Mouse (Mus musculus) kidney, postnatal 36 days (tissue): ENCODE data around the gene Rxrg.
A peak's percentile ranks its signal among the peaks of the same experiment; 100 is the strongest.

ENCODE experiments used
- DNase-seq, 2 experiments: peaks; one replicate each; pipeline ENCODE4 v3.0.0; 2021 to 2022; ENCODE audit warnings: mixed read lengths in 2 of 2

Rxrg gene

DNA sequence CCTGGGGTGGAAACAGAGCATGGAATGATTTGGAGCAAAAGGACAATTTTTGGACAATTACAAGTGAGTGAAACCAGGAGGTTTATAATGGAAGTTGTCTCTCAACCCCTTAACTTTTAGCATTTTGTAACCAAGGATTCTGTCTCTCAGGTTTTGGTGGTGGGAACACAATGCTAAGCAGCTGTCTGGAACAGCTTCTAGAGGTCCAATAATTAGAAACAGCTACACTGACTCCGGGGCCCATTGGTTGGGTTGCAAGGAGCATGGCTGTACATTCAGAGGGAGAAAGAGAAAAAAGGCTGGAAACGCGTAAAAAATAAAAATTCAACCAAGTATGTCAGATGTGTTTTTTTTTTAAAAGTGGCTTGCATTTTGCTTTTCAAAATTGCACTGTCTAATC, 50.5 kb downstream of the Rxrg start:
- no peak for DNase-seq

- peak; percentile 28 to 62 for DNase-seq
Measured at GRCm38 (mm10) chr1:167649122-167649633, 51.0 kb downstream of the Rxrg start.

DNA sequence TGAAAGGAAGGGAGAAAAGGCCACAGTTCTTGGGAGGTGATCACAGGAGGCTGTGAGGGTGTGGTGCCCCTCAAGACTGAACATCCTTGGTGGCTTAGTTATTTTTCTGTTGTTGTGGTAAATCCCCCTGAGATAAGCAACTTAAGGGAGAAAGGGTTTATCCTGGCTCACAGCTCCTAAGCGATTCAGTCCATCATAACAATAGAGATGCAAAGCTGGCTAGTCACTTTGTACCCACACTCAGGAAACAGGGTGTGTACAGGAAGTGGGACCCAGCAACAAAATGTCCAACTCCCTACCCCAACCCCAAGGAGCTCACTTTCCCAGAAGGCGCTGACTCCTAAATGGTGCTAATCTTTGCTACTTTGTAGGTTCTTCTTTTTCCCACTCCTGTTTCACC, 54.2 kb downstream of the Rxrg start:
- no peak for DNase-seq

DNA sequence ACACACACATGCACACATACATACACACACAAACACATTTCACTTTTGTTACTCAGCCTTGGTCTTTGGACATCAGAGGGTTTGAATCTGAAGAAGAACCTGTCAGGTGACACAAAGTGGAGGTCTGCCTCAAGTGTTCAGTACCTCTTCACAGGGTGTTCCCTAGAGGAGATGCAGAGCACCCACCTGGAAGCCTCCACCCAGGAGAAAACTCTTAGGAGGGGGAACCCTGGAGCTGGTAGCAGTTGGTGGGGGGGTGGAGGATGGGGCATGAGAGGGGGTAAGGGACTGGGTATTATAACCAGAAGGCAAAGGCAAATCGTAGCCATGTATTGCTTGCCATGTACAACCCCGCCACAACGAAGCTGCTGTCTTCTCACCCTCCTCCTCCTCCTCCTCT, 60.9 kb downstream of the Rxrg start:
- no peak for DNase-seq

DNA sequence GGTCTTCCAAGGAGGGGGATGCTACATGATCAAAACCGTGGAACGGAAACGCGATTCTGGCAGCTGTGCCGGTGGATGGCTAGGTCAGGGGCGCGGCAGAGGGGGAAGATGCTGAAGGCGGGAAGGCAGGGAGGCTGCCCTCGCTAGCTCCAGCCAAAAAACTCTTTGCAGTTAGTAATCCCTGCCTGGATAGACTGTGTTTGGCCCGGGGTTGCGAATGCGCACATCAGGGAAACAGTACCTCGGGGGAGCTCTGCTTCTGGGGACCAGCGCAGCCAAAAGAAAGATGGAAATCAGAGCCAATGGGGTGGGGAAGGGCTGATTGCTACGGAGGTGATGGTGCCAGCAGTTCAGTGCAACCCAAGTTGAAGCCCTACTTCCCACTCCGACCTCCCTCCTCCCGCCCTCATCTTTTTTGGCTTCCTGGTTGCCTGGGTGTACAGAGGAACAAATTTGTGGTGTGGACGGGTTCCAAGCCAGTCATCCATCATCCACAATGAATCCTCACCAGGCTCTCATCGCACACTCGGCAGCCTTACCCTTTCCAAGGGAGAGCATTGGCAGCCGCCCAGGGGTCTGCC, 62.4 kb downstream of the Rxrg start:
- DNase-seq: peak; percentile 40 to 61

DNA sequence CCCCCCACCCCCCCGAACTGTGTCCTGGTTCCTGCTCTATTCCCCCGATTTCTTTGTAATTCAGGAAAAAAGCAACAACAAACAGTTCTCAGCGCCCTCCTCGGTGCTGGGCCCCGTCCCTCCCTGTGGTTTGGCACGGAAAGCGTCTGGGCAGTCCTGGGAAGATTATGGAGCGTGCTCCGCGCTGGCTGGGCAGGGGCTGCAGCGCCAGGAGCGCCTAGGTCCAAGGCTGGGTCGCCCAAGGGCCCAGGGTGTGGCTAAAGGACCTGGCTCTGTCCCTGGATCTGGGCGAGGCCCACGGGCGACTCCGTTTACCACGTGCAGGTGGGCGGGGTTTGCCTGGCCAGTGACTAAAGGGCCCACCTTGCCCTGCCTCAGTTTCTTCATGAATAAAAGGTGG, 62.9 kb downstream of the Rxrg start:
- peak in 1 of 2 experiments; percentile 25 for DNase-seq

- no peak for DNase-seq
Measured at GRCm38 (mm10) chr1:167663136-167663535, 65.0 kb downstream of the Rxrg start.

GRCm38 (mm10) chr1:167669796-167670195, 71.6 kb downstream of the Rxrg start:
- DNase-seq: peak; percentile 62 to 86

DNA sequence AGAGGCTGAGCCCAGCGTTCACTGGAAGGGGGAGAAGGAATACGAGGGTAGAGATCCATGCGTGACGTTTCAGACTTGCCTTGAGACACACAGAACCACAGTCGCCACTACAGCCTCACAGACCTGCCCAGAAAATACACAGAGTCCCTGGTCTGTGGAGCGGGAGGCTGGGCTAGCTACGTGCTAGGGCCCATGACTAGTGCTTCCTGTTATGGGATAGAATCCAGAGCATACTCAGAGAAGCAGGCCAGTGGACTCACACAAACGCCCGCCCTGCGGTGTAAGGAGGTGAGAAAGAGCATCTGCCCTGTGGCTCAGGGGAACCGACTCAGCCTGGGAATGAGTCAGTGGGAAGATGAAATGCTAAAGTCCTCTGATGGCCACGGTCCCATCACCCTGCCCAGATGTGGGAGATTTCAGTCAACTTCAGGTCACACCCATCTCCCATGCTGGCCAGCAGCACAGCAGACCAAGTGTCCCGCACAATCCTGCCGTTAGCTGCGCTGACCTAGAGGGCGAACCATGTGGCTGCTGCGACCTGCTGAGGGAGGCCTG, 74.3 kb downstream of the Rxrg start:
- no peak for DNase-seq

DNA sequence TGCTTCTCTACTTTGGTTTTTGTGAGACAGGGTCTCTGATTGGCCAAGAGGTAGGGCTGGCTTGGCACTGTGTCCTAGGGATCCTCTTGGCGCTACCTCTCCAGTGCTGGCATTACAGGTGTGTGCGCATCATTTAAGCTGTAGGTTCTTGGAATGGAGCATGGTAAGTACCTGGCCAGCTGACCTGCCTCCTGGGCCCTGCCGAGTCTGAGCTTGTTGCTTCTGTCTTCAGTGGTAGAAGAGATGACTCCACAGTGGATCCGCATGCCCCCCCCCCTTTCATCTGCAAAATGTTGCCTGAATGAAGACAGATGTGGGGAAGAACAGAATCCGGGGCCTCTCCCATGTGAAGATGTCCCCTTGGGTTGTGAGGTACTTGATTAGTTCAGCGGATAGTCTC, 80.9 kb downstream of the Rxrg start:
- DNase-seq: no peak

DNA sequence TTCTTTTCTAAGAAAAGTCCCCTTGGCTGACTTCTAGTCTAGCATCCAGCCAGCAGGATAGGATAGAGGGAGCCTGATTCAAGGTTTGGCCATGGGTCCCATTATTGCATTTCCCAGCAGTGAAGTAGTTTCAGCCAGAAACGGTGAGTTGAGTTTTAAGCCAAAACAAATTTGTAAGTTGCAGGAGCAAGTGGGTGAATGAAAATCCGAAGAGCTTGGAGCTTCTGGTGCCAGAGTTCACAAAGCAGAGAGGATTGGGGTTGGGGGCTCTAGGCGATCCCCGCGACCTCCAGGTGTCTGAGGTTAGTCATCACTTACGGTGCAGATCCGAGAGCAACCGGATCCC, 89.8 kb downstream of the Rxrg start:
- DNase-seq: no peak

- peak; percentile 37 to 55 for DNase-seq
Measured at GRCm38 (mm10) chr1:167688347-167689231, 90.4 kb downstream of the Rxrg start.

- DNase-seq: no peak
Measured at GRCm38 (mm10) chr1:167689232-167689261, 90.9 kb downstream of the Rxrg start, which contains the start of gene Lmx1a. Lmx1a (plus strand) TSS chr1:167689237.
